Mouse (Mus musculus) CH12.LX (cell line): Measurements from ENCODE around the gene Herc1. TPM values are rescaled to one million over a fixed set of nuclear protein-coding genes. Genes with fewer than 3 reads are reported as not detected.

Experiments
- DNase-seq: peaks from one replicate; pipeline ENCODE4 v3.0.0-alpha.2; 2013; ENCODE audit errors: extremely low read depth
- H3K27ac ChIP-seq: 2 replicates; pipeline ENCODE4 v1.5.1; 2012; ENCODE audit warnings: low read depth, mild to moderate bottlenecking, control low read depth, moderate library complexity; ENCODE audit not compliant: insufficient read depth
- H3K27me3 ChIP-seq: replicated peaks from 2 replicates; pipeline ENCODE3; 2012; ENCODE audit warnings: inconsistent platforms
- H3K36me3 ChIP-seq, 2 experiments: replicated peaks in 1 of 2; 2 replicates each; pipeline versions ENCODE3 to v1.6.1; 2012; ENCODE audit warnings: inconsistent platforms in 1 of 2, low read length in 1 of 2, mild to moderate bottlenecking in 1 of 2, mixed read lengths in 1 of 2, moderate library complexity in 1 of 2; ENCODE audit not compliant: control insufficient read depth in 1 of 2, insufficient read depth in 1 of 2
- H3K4me1 ChIP-seq, 2 experiments: 2 replicates each; pipeline ENCODE4 v1.6.1; 2012; ENCODE audit warnings: inconsistent platforms in 1 of 2, moderate library complexity in 1 of 2; ENCODE audit not compliant: insufficient read depth in 2 of 2, control insufficient read depth in 1 of 2
- H3K4me2 ChIP-seq: 2 replicates; pipeline ENCODE4 v1.6.1; 2012; ENCODE audit warnings: low read depth, mild to moderate bottlenecking, control low read depth; ENCODE audit not compliant: poor library complexity, insufficient read depth, severe bottlenecking
- H3K4me3 ChIP-seq, 3 experiments: fragments of 150-350 bp in 1 of 3; sonication (generic) in 1 of 3; replicated peaks in 1 of 3; 2 replicates each; pipeline versions ENCODE3 to v1.5.1; 2011 to 2012; ENCODE audit warnings: low read depth in 2 of 3, low read length in 2 of 3, mild to moderate bottlenecking in 2 of 3, moderate library complexity in 2 of 3, control low read depth in 1 of 3, improper control_type of control experiment in 1 of 3, inconsistent platforms in 1 of 3, mixed read lengths in 1 of 3; ENCODE audit not compliant: poor library complexity in 1 of 3
- H3K79me2 ChIP-seq: replicated peaks from 2 replicates; pipeline ENCODE4 v1.6.1; 2012; ENCODE audit warnings: mild to moderate bottlenecking, moderate library complexity; ENCODE audit not compliant: control insufficient read depth, poor library complexity, insufficient read depth, severe bottlenecking; ENCODE audit errors: extremely low read depth
- H3K9ac ChIP-seq: 2 replicates; pipeline ENCODE4 v1.6.1; 2012; ENCODE audit warnings: low read depth, mild to moderate bottlenecking, control low read depth, moderate library complexity; ENCODE audit not compliant: insufficient read depth
- H3K9me3 ChIP-seq: replicated peaks from 2 replicates; pipeline ENCODE3; 2012; ENCODE audit warnings: low read length, inconsistent platforms, mixed read lengths
- BHLHE40 ChIP-seq: IDR thresholded peaks from 2 replicates; pipeline ENCODE4 v1.6.1; 2011; ENCODE audit warnings: mild to moderate bottlenecking, low read depth, low read length, improper control_type of control experiment
- CHD1 ChIP-seq: IDR thresholded peaks from 2 replicates; pipeline ENCODE4 v1.6.1; 2012; ENCODE audit warnings: low read depth, low read length, improper control_type of control experiment, inconsistent platforms
- CTCF ChIP-seq, 2 experiments: IDR thresholded peaks in 1 of 2; conservative IDR thresholded peaks in 1 of 2; 2 replicates each; pipeline ENCODE4 v1.5.1; 2011 to 2012; ENCODE audit warnings: low read depth in 2 of 2, low read length in 2 of 2, improper control_type of control experiment in 1 of 2, inconsistent platforms in 1 of 2, mild to moderate bottlenecking in 1 of 2, moderate library complexity in 1 of 2
- EP300 ChIP-seq: IDR thresholded peaks from 2 replicates; pipeline ENCODE4 v1.6.1; 2011; ENCODE audit warnings: low read length, improper control_type of control experiment
- ETS1 ChIP-seq: conservative IDR thresholded peaks from 2 replicates; pipeline ENCODE4 v1.6.1; 2012; ENCODE audit warnings: low read depth, mild to moderate bottlenecking, inconsistent platforms, low read length, improper control_type of control experiment, moderate library complexity
- HCFC1 ChIP-seq: IDR thresholded peaks from 2 replicates; pipeline ENCODE4 v1.6.1; 2012; ENCODE audit warnings: low read depth, mild to moderate bottlenecking, inconsistent platforms, low read length, improper control_type of control experiment
- IRF4 ChIP-seq: IDR thresholded peaks from 2 replicates; pipeline ENCODE4 v1.6.1; 2014; ENCODE audit warnings: low read depth, mild to moderate bottlenecking, inconsistent platforms, low read length, improper control_type of control experiment
- JUN ChIP-seq: IDR thresholded peaks from 2 replicates; pipeline ENCODE4 v1.6.1; 2011; ENCODE audit warnings: low read depth, mild to moderate bottlenecking, low read length, improper control_type of control experiment, moderate library complexity; ENCODE audit not compliant: insufficient read depth
- JUND ChIP-seq: conservative IDR thresholded peaks from 2 replicates; pipeline ENCODE4 v1.6.1; 2011; ENCODE audit warnings: low read depth, low read length, improper control_type of control experiment
- KAT2A ChIP-seq: IDR thresholded peaks from 2 replicates; pipeline ENCODE4 v1.6.1; 2012; ENCODE audit warnings: low read length, improper control_type of control experiment, inconsistent platforms; ENCODE audit not compliant: insufficient replicate concordance
- MAFK ChIP-seq: IDR thresholded peaks from 2 replicates; pipeline ENCODE4 v1.6.1; 2011; ENCODE audit warnings: low read length, improper control_type of control experiment; ENCODE audit not compliant: insufficient replicate concordance
- MAZ ChIP-seq: IDR thresholded peaks from 2 replicates; pipeline ENCODE4 v1.6.1; 2012; ENCODE audit warnings: low read depth, mild to moderate bottlenecking, inconsistent platforms, low read length, improper control_type of control experiment, moderate library complexity
- MEF2A ChIP-seq: IDR thresholded peaks from 2 replicates; pipeline ENCODE4 v1.6.1; 2014; ENCODE audit warnings: low read depth, mild to moderate bottlenecking, inconsistent platforms, low read length, improper control_type of control experiment, borderline replicate concordance
- NELFE ChIP-seq: IDR thresholded peaks from 2 replicates; pipeline ENCODE4 v1.6.1; 2011; ENCODE audit warnings: low read depth, low read length, improper control_type of control experiment
- POLR2A ChIP-seq: IDR thresholded peaks from 2 replicates; pipeline ENCODE4 v1.6.1; 2011; ENCODE audit warnings: low read depth, mild to moderate bottlenecking, improper control_type of control experiment, low read length
- POLR2AphosphoS2 ChIP-seq: IDR thresholded peaks from 2 replicates; pipeline ENCODE4 v1.6.1; 2011; ENCODE audit warnings: low read depth, low read length, improper control_type of control experiment
- RAD21 ChIP-seq: IDR thresholded peaks from 2 replicates; pipeline ENCODE4 v1.6.1; 2011; ENCODE audit warnings: low read depth, mild to moderate bottlenecking, low read length, improper control_type of control experiment, moderate library complexity
- SIN3A ChIP-seq: IDR thresholded peaks from 2 replicates; pipeline ENCODE4 v1.6.1; 2012; ENCODE audit warnings: low read length, improper control_type of control experiment, inconsistent platforms
- SMC3 ChIP-seq: IDR thresholded peaks from 2 replicates; pipeline ENCODE4 v1.6.1; 2011; ENCODE audit warnings: low read depth, low read length, improper control_type of control experiment
- TBP ChIP-seq: conservative IDR thresholded peaks from 2 replicates; pipeline ENCODE4 v1.6.1; 2011; ENCODE audit warnings: low read depth, low read length, improper control_type of control experiment
- UBTF ChIP-seq: IDR thresholded peaks from 2 replicates; pipeline ENCODE4 v1.6.1; 2012; ENCODE audit warnings: low read depth, mild to moderate bottlenecking, inconsistent platforms, low read length, improper control_type of control experiment, moderate library complexity
- USF2 ChIP-seq: conservative IDR thresholded peaks from 2 replicates; pipeline ENCODE4 v1.6.1; 2011; ENCODE audit warnings: low read depth, low read length, improper control_type of control experiment
- ZC3H11A ChIP-seq: IDR thresholded peaks from 2 replicates; pipeline ENCODE4 v1.6.1; 2012; ENCODE audit warnings: low read depth, mild to moderate bottlenecking, inconsistent platforms, low read length, improper control_type of control experiment
- ZKSCAN1 ChIP-seq: IDR thresholded peaks from 2 replicates; pipeline ENCODE4 v1.6.1; 2012; ENCODE audit warnings: low read depth, inconsistent platforms, low read length, improper control_type of control experiment, borderline replicate concordance
- ZNF384 ChIP-seq: IDR thresholded peaks from 2 replicates; pipeline ENCODE4 v1.6.1; 2012; ENCODE audit warnings: low read depth, low read length, improper control_type of control experiment, inconsistent platforms
- dilution Hi-C: fragments of 300-500 bp; cut with MboI; formaldehyde crosslinking; loops from 2 replicates; pipeline ENCODE4 v1.14.3; 2020; ENCODE audit warnings: low sequenced_read_pairs; ENCODE audit not compliant: extremely low pct_unique_long_range_greater_than_20kb, extremely low pct_ligation_motif_present
- in situ Hi-C: fragments of 300-500 bp; cut with MboI; formaldehyde crosslinking; loops from 3 replicates; pipeline ENCODE4 v1.14.3; 2019; ENCODE audit warnings: low sequenced_read_pairs, low pct_ligation_motif_present, low pct_unique_long_range_greater_than_20kb, mixed read lengths
- polyA plus RNA-seq: library from polyadenylated mRNA; unstranded; fragments of >175 nt; gene quantifications from 2 replicates; pipeline ENCODE4 v1.2.1, GENCODE M21; 2012; ENCODE audit warnings: low read depth; ENCODE audit not compliant: insufficient read length
- total RNA-seq, 2 experiments: library from RNA; depleted of rRNA; stranded (reverse); fragments of 300-350 nt in 1 of 2; fragments of >200 nt in 1 of 2; gene quantifications; 2 replicates each; pipeline ENCODE4 v1.2.3; 2012 to 2014

Herc1 gene
- total and polyA plus RNA-seq, 3 experiments: 33.2 to 45.2 (median 42.1) TPM

DNA sequence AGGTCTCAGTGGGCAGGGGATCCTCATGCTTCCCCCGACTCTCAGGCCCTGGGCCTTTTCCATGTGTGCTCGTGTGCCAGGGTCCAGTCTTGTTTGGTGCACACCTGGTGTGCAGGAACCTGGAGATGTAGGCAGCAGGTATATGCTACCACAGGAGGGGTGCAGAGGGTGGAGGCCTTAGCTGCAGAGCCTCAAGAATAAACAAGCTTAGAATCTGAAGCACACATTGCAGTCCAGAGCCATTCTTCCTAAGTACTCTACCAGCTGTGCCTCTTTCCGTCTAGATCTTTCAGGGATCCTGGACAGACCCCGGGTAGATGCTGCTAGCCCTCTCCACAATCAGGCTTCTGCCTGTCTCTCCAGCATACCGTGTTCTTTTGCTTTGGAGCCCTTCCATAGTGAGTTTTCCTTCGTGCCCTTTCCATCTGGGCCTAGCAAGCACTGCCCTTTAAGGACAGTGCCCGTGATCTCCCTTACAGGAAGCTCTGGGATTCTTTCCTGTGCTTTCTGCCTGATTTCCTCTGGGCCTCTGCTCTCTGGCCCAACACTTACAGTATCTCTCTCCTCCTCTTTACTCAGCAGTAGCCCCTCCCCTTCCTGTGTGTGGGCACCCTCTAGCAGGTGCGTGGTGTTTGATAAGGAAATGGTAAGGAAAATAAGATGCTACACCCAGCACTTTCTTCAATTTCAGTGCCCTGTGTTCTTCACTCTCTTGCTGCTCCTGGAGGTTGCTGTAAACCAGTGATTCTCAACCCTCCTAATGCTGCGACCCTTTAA, 155.1 kb downstream of the Herc1 start:
- peak overlapping the region in 2 of 3 experiments; percentile 10 to 38 for H3K4me3 ChIP-seq
- H3K79me2 ChIP-seq: no peaks in the 10 kb centered on the region
- peaks cover 43 to 89% of the 10 kb centered on the region in 2 experiments for H3K4me1 ChIP-seq
- in situ Hi-C loops: loop anchor here (10.0 to 25.0 kb wide), 4 partner anchors 221 to 482 kb away; partner anchors contain the start of genes Aph1b, Ciao2a, Gm10647 and Lactb
- no peaks in the 10 kb centered on the region for H3K9me3 ChIP-seq
- DNase-seq: peak; percentile 64
- H3K4me2 ChIP-seq: 0 out of 2 replicates have a peak overlapping the region, but pooled peaks have one; percentile 11
- TF ChIP-seq JUND (no peak), NELFE (no peak), ZKSCAN1 (no peak), SMC3 (no peak), POLR2AphosphoS2 (no peak), ZNF384 (no peak), HCFC1 (no peak)
- dilution Hi-C loops: no loop called here
- no peaks in the 10 kb centered on the region for H3K27me3 ChIP-seq
- peak overlapping the region; percentile 47; the same call in 1 of the 2 replicates for H3K9ac ChIP-seq
- peak overlapping the region; percentile 97 for H3K27ac ChIP-seq
- H3K36me3 ChIP-seq: peaks cover 47 to 76% of the 10 kb centered on the region in 2 experiments

DNA sequence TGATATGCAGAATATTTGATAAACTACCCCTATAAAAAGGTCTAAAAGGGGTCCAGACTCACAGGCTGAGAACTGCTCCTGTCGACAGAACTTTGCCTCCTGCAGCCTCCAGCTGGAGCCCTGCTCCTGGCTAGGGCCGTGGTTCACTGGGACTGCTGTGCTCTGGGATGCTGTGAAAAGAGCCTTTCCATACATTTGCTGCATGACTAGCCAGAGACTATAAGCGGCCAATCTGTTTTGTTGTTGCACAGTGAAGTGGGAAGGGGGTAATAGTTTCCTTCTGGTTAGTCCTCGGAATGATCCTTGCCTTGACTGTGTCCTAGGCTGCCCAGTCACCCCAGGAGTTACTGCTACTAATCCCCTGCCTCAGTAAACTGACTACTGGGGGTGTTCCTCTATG, 155.8 kb downstream of the Herc1 start:
- Histone ChIP-seq H3K4me1 (peaks cover 43 to 89% of the 10 kb centered on the region in 2 experiments), H3K27me3 (no peaks in the 10 kb centered on the region), H3K9ac (no peak overlapping the region), H3K4me3 (no peak overlapping the region), H3K27ac (no peak overlapping the region), H3K36me3 (peaks cover 41 to 70% of the 10 kb centered on the region in 2 experiments), H3K9me3 (no peaks in the 10 kb centered on the region), H3K79me2 (no peaks in the 10 kb centered on the region), H3K4me2 (no peak overlapping the region)
- dilution Hi-C loops (no loop called here), in situ Hi-C loops (loop anchor here (10.0 to 25.0 kb wide), 4 partner anchors 221 to 481 kb away; partner anchors contain the start of genes Aph1b, Ciao2a, Gm10647 and Lactb)
- TF ChIP-seq BHLHE40 (no peak), USF2 (no peak), ZC3H11A (no peak), NELFE (no peak), TBP (no peak), SIN3A (no peak), JUN (no peak), CTCF (conservative IDR thresholded peaks at IDR 0.05 in 1 of 2, IDR thresholded peaks at IDR 0.05 in 1 of 2; ENCODE audit: low read depth in 2 of 2, low read length in 2 of 2) (no peak), ETS1 (no peak), MEF2A (no peak), MAZ (no peak), CHD1 (no peak), IRF4 (no peak), EP300 (no peak), RAD21 (no peak), KAT2A (no peak), UBTF (no peak), POLR2A (no peak), MAFK (no peak)
- DNase-seq: no peak
